Mouse (Mus musculus): ENCODE results near the gene Rtf1. TPM values are rescaled to one million over a fixed set of nuclear protein-coding genes. Genes with fewer than 3 reads are reported as not detected.
"Not testable (repeated sequence)": the region's sequence is repeated elsewhere in the genome, so short reads cannot be mapped to it uniquely, and the experiment has no call there.

The Rtf1 gene
- polyA plus RNA-seq (2015; fragmentation: Nextera tagmentation; extraction: Ambion mirVana) = 50.0 and 62.3 TPM in 2 replicates

- H3K9ac ChIP-seq = peak within 1 kb of the TSS; percentile 87
- no peaks in the 10 kb centered on the region for H3K9me3 ChIP-seq
- H3K4me2 ChIP-seq = peak within 1 kb of the TSS; percentile 82
- 0 out of 2 replicates have a peak, but pooled peaks cover 4% of the 10 kb centered on the region for H3K27me3 ChIP-seq (replicated peaks)
- H3K36me3 ChIP-seq (replicated peaks) = no peaks in the 10 kb centered on the region
- peaks cover 27% of the 10 kb centered on the region for H3K4me1 ChIP-seq
- peak within 1 kb of the TSS; percentile 80 for H3K27ac ChIP-seq
- under 1% methylated on average over 54 of the region's 58 CpGs for WGBS
- peak within 1 kb of the TSS; percentile 87 for H3K4me3 ChIP-seq
- peak; percentile 97 for ATAC-seq (replicated peaks)
Observed at GRCm38 (mm10) chr2:119674525-119675214, at the start of gene Rtf1. TSS of gene Rtf1 (plus strand) at chr2:119675068.

GRCm38 (mm10) chr2:119636781-119637180 lies 38.1 kb upstream of the Rtf1 start:
- H3K9me3 ChIP-seq = no peaks in the 10 kb centered on the region
- no peak overlapping the region for H3K27ac ChIP-seq
- no peak overlapping the region for H3K4me2 ChIP-seq
- no peaks in the 10 kb centered on the region for H3K36me3 ChIP-seq (replicated peaks)
- ATAC-seq (replicated peaks) = no peak
- 79% methylated on average over 1 of the region's 1 CpGs for WGBS
- no peak overlapping the region for H3K9ac ChIP-seq
- H3K4me1 ChIP-seq = no peaks in the 10 kb centered on the region
- H3K4me3 ChIP-seq = no peak overlapping the region
- H3K27me3 ChIP-seq (replicated peaks) = no peaks in the 10 kb centered on the region

GRCm38 (mm10) chr2:119641214-119641912 lies 33.5 kb upstream of the Rtf1 start:
- 95% methylated on average over 5 of the region's 5 CpGs for WGBS
- Histone ChIP-seq H3K36me3 (replicated peaks) (no peaks in the 10 kb centered on the region), H3K4me1 (no peaks in the 10 kb centered on the region), H3K4me2 (no peak overlapping the region), H3K9ac (no peak overlapping the region), H3K27ac (no peak overlapping the region), H3K9me3 (no peaks in the 10 kb centered on the region), H3K27me3 (replicated peaks) (no peaks in the 10 kb centered on the region), H3K4me3 (no peak overlapping the region)
- no peak for ATAC-seq (replicated peaks)

GRCm38 (mm10) chr2:119644254-119644653 lies 30.6 kb upstream of the Rtf1 start:
- 95% methylated on average over 5 of the region's 5 CpGs for WGBS
- no peak for ATAC-seq (replicated peaks)
- Histone ChIP-seq H3K9me3 (no peaks in the 10 kb centered on the region), H3K4me2 (no peak overlapping the region), H3K4me1 (no peaks in the 10 kb centered on the region), H3K27ac (no peak overlapping the region), H3K9ac (no peak overlapping the region), H3K27me3 (replicated peaks) (no peaks in the 10 kb centered on the region), H3K36me3 (replicated peaks) (no peaks in the 10 kb centered on the region), H3K4me3 (no peak overlapping the region)

- Histone ChIP-seq H3K9me3 (no peaks in the 10 kb centered on the region), H3K36me3 (replicated peaks) (peaks cover 3% of the 10 kb centered on the region; the same call in 1 of the 2 replicates), H3K9ac (peak within 1 kb of the TSS; percentile 81), H3K27me3 (replicated peaks) (no peaks in the 10 kb centered on the region), H3K4me1 (peaks cover 10% of the 10 kb centered on the region), H3K4me3 (peak within 1 kb of the TSS; percentile 84), H3K27ac (peak within 1 kb of the TSS; percentile 57; the same call in 1 of the 2 replicates), H3K4me2 (peak within 1 kb of the TSS; percentile 87)
- WGBS = 1% methylated on average over 44 of the region's 44 CpGs
- ATAC-seq (replicated peaks) = peak; percentile 92
Observed at GRCm38 (mm10) chr2:119662220-119663182, 12.4 kb upstream of the Rtf1 start, which contains the start of gene Ndufaf1. TSS of gene Ndufaf1 (minus strand) at chr2:119662827.

GRCm38 (mm10) chr2:119665744-119666143 lies 9.1 kb upstream of the Rtf1 start:
- not testable (repeated sequence) for H3K9ac ChIP-seq; H3K9me3 ChIP-seq; H3K27me3 ChIP-seq (replicated peaks); H3K4me3 ChIP-seq; H3K4me1 ChIP-seq; H3K36me3 ChIP-seq (replicated peaks); ATAC-seq (replicated peaks); H3K4me2 ChIP-seq; H3K27ac ChIP-seq
- WGBS = 70% methylated on average over 22 of the region's 23 CpGs

- Histone ChIP-seq H3K27me3 (replicated peaks) (0 out of 2 replicates have a peak, but pooled peaks cover 4% of the 10 kb centered on the region), H3K4me1 (peaks cover under 1% of the 10 kb centered on the region; the same call in 1 of the 2 replicates), H3K9me3 (no peaks in the 10 kb centered on the region), H3K4me2 (no peak overlapping the region), H3K36me3 (replicated peaks) (no peaks in the 10 kb centered on the region), H3K9ac (no peak overlapping the region), H3K4me3 (no peak overlapping the region), H3K27ac (no peak overlapping the region)
- 14% methylated on average over 7 of the region's 7 CpGs for WGBS
- no peak for ATAC-seq (replicated peaks)
Observed at GRCm38 (mm10) chr2:119669010-119669409, 5.9 kb upstream of the Rtf1 start.

- peak overlapping the region; percentile 87 for H3K4me3 ChIP-seq
- 0 out of 2 replicates have a peak, but pooled peaks cover 4% of the 10 kb centered on the region for H3K27me3 ChIP-seq (replicated peaks)
- H3K4me1 ChIP-seq = peaks cover 27% of the 10 kb centered on the region
- no peaks in the 10 kb centered on the region for H3K9me3 ChIP-seq
- peak overlapping the region; percentile 87 for H3K9ac ChIP-seq
- H3K4me2 ChIP-seq = peak overlapping the region; percentile 82
- no peaks in the 10 kb centered on the region for H3K36me3 ChIP-seq (replicated peaks)
- under 1% methylated on average over 39 of the region's 39 CpGs for WGBS
- peak; percentile 91 for ATAC-seq (replicated peaks)
- H3K27ac ChIP-seq = peak overlapping the region; percentile 80
Observed at GRCm38 (mm10) chr2:119675215-119675784, 432 bp downstream of the Rtf1 start.

GRCm38 (mm10) chr2:119675831-119676230 lies 963 bp downstream of the Rtf1 start:
- WGBS = 4% methylated on average over 5 of the region's 5 CpGs
- Histone ChIP-seq H3K4me1 (peaks cover 27% of the 10 kb centered on the region), H3K4me3 (peak overlapping the region; percentile 87), H3K9me3 (no peaks in the 10 kb centered on the region), H3K27me3 (replicated peaks) (0 out of 2 replicates have a peak, but pooled peaks cover 4% of the 10 kb centered on the region), H3K9ac (peak overlapping the region; percentile 87), H3K27ac (no peak overlapping the region), H3K36me3 (replicated peaks) (no peaks in the 10 kb centered on the region), H3K4me2 (peak overlapping the region; percentile 82)
- ATAC-seq (replicated peaks) = no peak

GRCm38 (mm10) chr2:119683706-119684105 lies 8.8 kb downstream of the Rtf1 start:
- WGBS = 90% methylated on average over 2 of the region's 2 CpGs
- ATAC-seq (replicated peaks) = no peak

GRCm38 (mm10) chr2:119692003-119692701 lies 17.3 kb downstream of the Rtf1 start:
- ATAC-seq (replicated peaks) = no peak
- H3K9ac ChIP-seq = no peak overlapping the region

More at GRCm38 (mm10) chr2:119683706-119684105, 8.8 kb downstream of the Rtf1 start:
- H3K9ac ChIP-seq = no peak overlapping the region
- H3K4me2 ChIP-seq = no peak overlapping the region
- H3K36me3 ChIP-seq (replicated peaks) = peaks cover 8% of the 10 kb centered on the region; the same call in 1 of the 2 replicates
- no peaks in the 10 kb centered on the region for H3K9me3 ChIP-seq
- no peaks in the 10 kb centered on the region for H3K27me3 ChIP-seq (replicated peaks)
- no peak overlapping the region for H3K27ac ChIP-seq
- H3K4me1 ChIP-seq = no peaks in the 10 kb centered on the region
- H3K4me3 ChIP-seq = no peak overlapping the region

More at GRCm38 (mm10) chr2:119692003-119692701, 17.3 kb downstream of the Rtf1 start:
- Histone ChIP-seq H3K9me3 (no peaks in the 10 kb centered on the region), H3K4me2 (no peak overlapping the region), H3K4me1 (no peaks in the 10 kb centered on the region), H3K36me3 (replicated peaks) (peaks cover 11% of the 10 kb centered on the region), H3K27me3 (replicated peaks) (no peaks in the 10 kb centered on the region), H3K27ac (no peak overlapping the region), H3K4me3 (no peak overlapping the region)
- 82% methylated on average over 9 of the region's 9 CpGs for WGBS

All from midbrain, embryonic 15.5 days (tissue).